Mouse (Mus musculus) neural tube, embryonic 10.5 days (tissue): Measurements from ENCODE around the gene Atox1.

Experiments
- DNase-seq: peaks from one replicate; pipeline ENCODE4 v3.0.0-alpha.2; 2017; ENCODE audit warnings: low spot score; ENCODE audit errors: extremely low spot score

Atox1 gene

GRCm38 (mm10) chr11:55461019-55461645, at the start of gene Atox1:
Atox1 (minus strand) TSS chr11:55461239.
- DNase-seq: peak; percentile 92

GRCm38 (mm10) chr11:55505485-55505884, 44.4 kb upstream of the Atox1 start:
- DNase-seq: no peak

- no peak for DNase-seq
Measured at GRCm38 (mm10) chr11:55502886-55503285, 41.8 kb upstream of the Atox1 start.

- DNase-seq: no peak
Measured at GRCm38 (mm10) chr11:55501955-55502531, 41.0 kb upstream of the Atox1 start.

GRCm38 (mm10) chr11:55497885-55498284, 36.8 kb upstream of the Atox1 start:
- peak; percentile 53 for DNase-seq

GRCm38 (mm10) chr11:55496158-55496557, 35.1 kb upstream of the Atox1 start:
- DNase-seq: no peak

- DNase-seq: no peak
Measured at GRCm38 (mm10) chr11:55485443-55485842, 24.4 kb upstream of the Atox1 start.

GRCm38 (mm10) chr11:55473219-55473618, 12.2 kb upstream of the Atox1 start:
- DNase-seq: no peak

- no peak for DNase-seq
Measured at GRCm38 (mm10) chr11:55471467-55471866, 10.4 kb upstream of the Atox1 start.

GRCm38 (mm10) chr11:55470761-55471160, 9.7 kb upstream of the Atox1 start:
- no peak for DNase-seq

- no peak for DNase-seq
Measured at GRCm38 (mm10) chr11:55469923-55470691, 9.1 kb upstream of the Atox1 start.

GRCm38 (mm10) chr11:55469048-55469843, 8.2 kb upstream of the Atox1 start, which contains the start of gene G3bp1:
G3bp1 (plus strand) TSS chr11:55469685.
- DNase-seq: peak; percentile 96

- no peak for DNase-seq
Measured at GRCm38 (mm10) chr11:55468611-55469047, 7.6 kb upstream of the Atox1 start.

GRCm38 (mm10) chr11:55468012-55468411, 7.0 kb upstream of the Atox1 start:
- no peak for DNase-seq

GRCm38 (mm10) chr11:55465177-55465576, 4.1 kb upstream of the Atox1 start:
- DNase-seq: no peak

GRCm38 (mm10) chr11:55464707-55465106, 3.7 kb upstream of the Atox1 start:
- DNase-seq: no peak

GRCm38 (mm10) chr11:55462149-55462548, 1.1 kb upstream of the Atox1 start:
- DNase-seq: no peak

GRCm38 (mm10) chr11:55460559-55461018, 450 bp downstream of the Atox1 start:
- no peak for DNase-seq

GRCm38 (mm10) chr11:55459850-55460558, 1.0 kb downstream of the Atox1 start:
- DNase-seq: peak; percentile 36

GRCm38 (mm10) chr11:55458501-55458900, 2.5 kb downstream of the Atox1 start:
- no peak for DNase-seq

- DNase-seq: no peak
Measured at GRCm38 (mm10) chr11:55455166-55455565, 5.9 kb downstream of the Atox1 start.
